Mouse (Mus musculus) spleen, postnatal 4 days (tissue): ENCODE results near the gene Zfyve19.

Experiments used
- DNase-seq, 2 experiments: peaks; one replicate each; pipeline ENCODE4 v3.0.0; 2022; ENCODE audit warnings: low spot score in 2 of 2

Zfyve19 gene

DNA sequence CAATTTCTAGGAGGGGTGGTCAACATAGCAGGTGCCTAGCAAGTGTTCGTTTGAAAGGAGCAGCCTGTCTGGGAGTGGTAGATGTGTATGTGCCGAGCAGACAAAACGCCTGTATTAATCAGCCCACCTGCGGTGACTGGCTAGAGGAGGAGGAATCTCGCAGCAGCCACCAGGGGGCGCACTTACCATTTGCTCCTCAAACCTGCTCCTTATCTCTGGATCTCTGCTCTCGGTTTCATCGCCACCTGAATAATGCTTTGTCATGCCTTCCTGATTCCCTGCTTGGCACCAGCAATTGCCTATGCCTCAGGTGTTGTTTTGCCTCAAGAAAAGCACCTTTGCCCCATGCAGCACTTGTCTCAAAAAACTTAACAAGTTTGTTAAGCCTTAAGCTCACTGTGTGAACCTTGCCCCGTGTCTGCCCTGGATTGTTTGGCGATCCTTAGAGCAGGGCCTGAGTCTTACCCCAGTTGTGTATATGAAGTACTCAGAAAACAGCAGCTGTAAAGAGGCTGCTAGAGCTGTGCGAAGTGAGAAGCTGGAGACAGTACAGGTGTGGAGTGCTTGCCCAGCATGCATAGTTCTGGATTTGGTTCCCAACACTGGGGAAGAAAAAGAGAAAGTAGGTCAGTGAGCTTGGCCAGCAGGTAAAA, 42.5 kb downstream of the Zfyve19 start:
- DNase-seq = peak; percentile 83 to 97

DNA sequence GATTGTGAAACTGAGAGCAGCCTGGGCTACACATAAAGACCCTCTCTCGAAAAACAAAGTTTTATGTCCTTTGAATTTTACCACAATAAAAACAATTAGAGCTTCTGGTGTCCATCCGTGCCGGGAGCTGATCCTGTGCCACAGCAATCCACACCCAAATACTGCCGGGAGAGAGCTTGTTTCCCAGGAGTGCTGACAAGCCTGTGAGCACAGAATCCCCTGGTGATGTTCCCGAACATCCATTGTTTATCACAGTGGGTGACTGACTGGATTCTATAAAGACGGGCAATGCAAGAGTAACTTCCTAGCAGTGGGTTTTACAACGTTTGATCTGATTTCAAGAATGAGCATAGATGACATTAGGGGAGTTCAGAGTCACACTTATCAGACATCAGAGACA, 46.6 kb downstream of the Zfyve19 start:
- no peak for DNase-seq

DNA sequence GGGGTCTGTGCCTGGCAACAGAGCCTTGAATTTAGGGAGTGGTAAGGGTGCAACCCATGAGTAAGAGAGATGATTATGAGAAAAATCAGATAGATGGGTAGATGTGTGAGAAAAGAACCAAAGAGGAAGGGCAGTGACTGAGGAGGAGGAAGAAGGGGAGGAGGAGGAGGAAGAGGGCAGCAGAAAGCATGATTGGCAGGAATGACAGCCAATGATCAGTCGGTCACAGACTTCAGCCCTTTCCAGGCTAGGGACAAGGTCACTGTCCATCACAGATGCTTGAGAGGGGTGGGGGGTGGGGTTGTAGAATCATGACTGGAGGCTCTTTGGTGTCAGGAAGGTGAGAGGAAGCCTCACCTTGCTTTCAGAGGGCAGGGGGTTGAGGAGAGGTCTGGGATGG, 52.1 kb downstream of the Zfyve19 start:
- DNase-seq = no peak

DNA sequence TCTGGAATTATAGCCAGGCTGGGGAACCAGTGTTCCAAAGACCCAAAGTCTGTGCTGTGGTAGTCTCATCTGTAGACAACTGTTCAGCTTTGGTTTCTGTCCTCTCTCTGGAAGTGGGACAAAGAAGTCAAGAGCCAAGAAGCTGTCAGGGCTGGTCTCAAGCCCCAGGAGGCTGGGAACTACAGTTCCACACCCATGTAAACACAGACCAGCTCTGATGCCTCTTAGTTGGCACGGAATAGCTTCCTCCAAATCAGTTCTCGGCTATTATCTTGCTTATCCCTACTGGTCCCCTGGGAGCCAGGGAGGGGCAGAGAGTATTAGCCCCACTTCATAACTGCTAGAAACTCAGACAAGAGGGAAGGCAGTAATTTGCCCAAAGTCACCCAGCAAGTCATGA, 52.9 kb downstream of the Zfyve19 start:
- DNase-seq = no peak

DNA sequence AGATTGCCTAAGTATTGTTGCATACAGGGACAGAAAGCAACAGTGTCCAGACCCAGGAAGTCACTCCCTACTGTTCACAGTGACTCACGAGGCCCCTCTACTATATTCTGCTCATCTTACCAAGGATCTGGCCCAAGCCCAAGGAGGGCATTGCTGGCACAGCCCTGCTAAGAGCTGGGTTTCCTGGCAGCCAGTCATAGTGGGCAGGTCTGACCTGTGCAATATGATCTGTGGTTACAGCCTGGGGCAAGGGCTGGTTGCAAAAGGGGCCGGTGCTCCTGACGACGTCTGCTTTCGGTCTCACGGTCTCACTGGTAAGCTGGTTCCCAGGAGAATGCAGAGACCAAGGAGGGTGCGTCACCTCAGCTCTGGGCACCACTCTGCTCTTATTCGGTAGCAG, 54.6 kb downstream of the Zfyve19 start:
- DNase-seq = peak in 1 of 2 experiments; percentile 31

DNA sequence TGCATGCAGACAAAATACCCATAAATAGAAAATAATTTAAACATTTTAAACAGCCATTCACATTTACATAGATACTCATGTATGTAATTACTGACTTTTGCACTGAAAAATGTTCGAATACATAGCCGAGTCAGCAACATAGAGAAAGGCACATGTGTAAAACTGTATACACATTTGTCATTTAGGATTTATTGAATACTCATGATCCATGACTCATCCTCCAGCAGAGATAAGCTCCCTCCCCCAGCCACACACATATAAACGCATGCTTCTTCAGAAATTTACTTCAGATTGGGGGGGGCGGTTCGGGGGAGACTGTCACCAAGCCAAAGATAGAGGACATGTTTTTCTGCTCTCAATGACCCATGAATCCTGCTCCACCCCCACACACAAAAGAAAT, 55.4 kb downstream of the Zfyve19 start:
- no peak for DNase-seq
